Mouse (Mus musculus): ENCODE data around the gene Haspin.

Gene Haspin

GRCm38 (mm10) chr11:73087700-73088480 lies 50.2 kb downstream of the Haspin start:
- no peak for DNase-seq (ENCODE audit: low read depth, low spot score)
